Mouse (Mus musculus) Muller cell, postnatal 12 days (primary cell): Measurements from ENCODE around the gene Ms4a7.
"Not testable (repeated sequence)": the region's sequence is repeated elsewhere in the genome, so short reads cannot be mapped to it uniquely, and the experiment has no call there.

Source experiments
- DNase-seq: peaks from one replicate; pipeline ENCODE4 v3.0.0-alpha.2; 2015; ENCODE audit errors: inconsistent ontology term

The Ms4a7 gene

GRCm38 (mm10) chr19:11335932-11336331, at the start of gene Ms4a7:
TSS of gene Ms4a7 (minus strand) at chr19:11336146.
- no peak for DNase-seq

GRCm38 (mm10) chr19:11376399-11376798, 40.5 kb upstream of the Ms4a7 start:
- no peak for DNase-seq

- DNase-seq: no peak
Measured at GRCm38 (mm10) chr19:11375273-11375672, 39.3 kb upstream of the Ms4a7 start, which contains the start of gene Ms4a4a. TSS of gene Ms4a4a (plus strand) at chr19:11375523.

GRCm38 (mm10) chr19:11371181-11371580, 35.2 kb upstream of the Ms4a7 start:
- no peak for DNase-seq

- DNase-seq: no peak
Measured at GRCm38 (mm10) chr19:11368310-11368709, 32.4 kb upstream of the Ms4a7 start.

- no peak for DNase-seq
Measured at GRCm38 (mm10) chr19:11362002-11362401, 26.1 kb upstream of the Ms4a7 start.

- DNase-seq: no peak
Measured at GRCm38 (mm10) chr19:11360106-11360505, 24.2 kb upstream of the Ms4a7 start.

- no peak for DNase-seq
Measured at GRCm38 (mm10) chr19:11355730-11356129, 19.8 kb upstream of the Ms4a7 start.

- no peak for DNase-seq
Measured at GRCm38 (mm10) chr19:11351878-11352277, 15.9 kb upstream of the Ms4a7 start.

GRCm38 (mm10) chr19:11349698-11350481, 13.9 kb upstream of the Ms4a7 start:
- no peak for DNase-seq

GRCm38 (mm10) chr19:11343992-11344391, 8.0 kb upstream of the Ms4a7 start:
- peak; percentile 17 for DNase-seq

- no peak for DNase-seq
Measured at GRCm38 (mm10) chr19:11343147-11343546, 7.2 kb upstream of the Ms4a7 start.

- DNase-seq: peak; percentile 84
Measured at GRCm38 (mm10) chr19:11321123-11321522, 14.8 kb downstream of the Ms4a7 start.

- DNase-seq: no peak
Measured at GRCm38 (mm10) chr19:11316786-11317185, 19.2 kb downstream of the Ms4a7 start.

GRCm38 (mm10) chr19:11314354-11314753, 21.6 kb downstream of the Ms4a7 start, which contains the start of gene Ms4a14:
TSS of gene Ms4a14 (minus strand) at chr19:11314454.
- no peak for DNase-seq

GRCm38 (mm10) chr19:11308888-11309287, 27.1 kb downstream of the Ms4a7 start:
- no peak for DNase-seq

- not testable (repeated sequence) for DNase-seq
Measured at GRCm38 (mm10) chr19:11299529-11299928, 36.4 kb downstream of the Ms4a7 start.

GRCm38 (mm10) chr19:11298939-11299338, 37.0 kb downstream of the Ms4a7 start:
- no peak for DNase-seq

GRCm38 (mm10) chr19:11293616-11294015, 42.3 kb downstream of the Ms4a7 start:
- DNase-seq: not testable (repeated sequence)

GRCm38 (mm10) chr19:11292990-11293389, 43.0 kb downstream of the Ms4a7 start:
- DNase-seq: peak; percentile 24

GRCm38 (mm10) chr19:11283773-11284172, 52.2 kb downstream of the Ms4a7 start, which contains the start of gene Ms4a5:
TSS of gene Ms4a5 (minus strand) at chr19:11283873.
- no peak for DNase-seq

- no peak for DNase-seq
Measured at GRCm38 (mm10) chr19:11280223-11280622, 55.7 kb downstream of the Ms4a7 start.

- DNase-seq: no peak
Measured at GRCm38 (mm10) chr19:11276431-11276830, 59.5 kb downstream of the Ms4a7 start.
